Mouse (Mus musculus) inflammation-experienced regulatory T-cells (primary cell): ENCODE results near the gene Eif4g3. TPM values are rescaled to one million over a fixed set of nuclear protein-coding genes. Genes with fewer than 3 reads are reported as not detected.

Source experiments
- polyA plus RNA-seq, 2 experiments: library from polyadenylated mRNA; unstranded; fragments of 100-300 nt; shearing (Covaris generic); gene quantifications; one replicate each; pipeline ENCODE4 v1.2.1; 2017

Gene Eif4g3
- polyA plus RNA-seq: 10 to 100 TPM; 63.0 to 73.7 TPM

GRCm38 (mm10) chr4:137992890-137993289, at the start of gene Eif4g3:
Gene Eif4g3, plus strand, starts transcription at chr4:137993022.

GRCm38 (mm10) chr4:138216200-138216890, 223.5 kb downstream of the Eif4g3 start, which contains the start of gene Hp1bp3:
Gene Hp1bp3, plus strand, starts transcription at chr4:138216296.

GRCm38 (mm10) chr4:138250088-138250960, 257.5 kb downstream of the Eif4g3 start, which contains the start of the genes Sh2d5 and Kif17:
Gene Sh2d5, plus strand, starts transcription at chr4:138250403.
Gene Kif17, plus strand, starts transcription at chr4:138250435.

Other genes starting within 250 kb of the Eif4g3 start
- gene Alpl, start 196.6 kb upstream of the Eif4g3 start, polyA plus RNA-seq: 1 to 10 TPM in 1 of 2 experiments, under 1 TPM in 1; 0.86 to 2.6 TPM
- 10 to 100 TPM; 23.3 to 31.7 TPM for gene Ece1, start 130.8 kb upstream of the Eif4g3 start, polyA plus RNA-seq
- gene Hp1bp3, start 223.3 kb downstream of the Eif4g3 start, polyA plus RNA-seq: 100 to 1,000 TPM; 193 to 197 TPM